Mouse (Mus musculus) myocyte (in vitro differentiated cells): ENCODE data around the gene Wwox. TPM values are rescaled to one million over a fixed set of nuclear protein-coding genes. Genes with fewer than 3 reads are reported as not detected.

ENCODE experiments used
- H3K27me3 ChIP-seq: one replicate; pipeline ENCODE4 v1.6.1; 2011; ENCODE audit not compliant: control insufficient read depth, insufficient read depth, insufficient read length
- H3K36me3 ChIP-seq: one replicate; pipeline ENCODE4 v1.6.1; 2011; ENCODE audit not compliant: control insufficient read depth, insufficient read depth
- H3K4me2 ChIP-seq: one replicate; pipeline ENCODE4 v1.6.1; 2011; ENCODE audit warnings: low read depth, control low read depth
- H3K4me3 ChIP-seq: one replicate; pipeline ENCODE4 v1.5.1; 2011; ENCODE audit warnings: mild to moderate bottlenecking, control low read depth, moderate library complexity
- H3K79me2 ChIP-seq: one replicate; pipeline ENCODE4 v1.6.1; 2011; ENCODE audit not compliant: control insufficient read depth, insufficient read depth
- H3ac ChIP-seq: one replicate; pipeline ENCODE4 v1.6.1; 2011; ENCODE audit not compliant: control insufficient read depth, insufficient read length
- CEBPB ChIP-seq: IDR thresholded peaks from 2 replicates; pipeline ENCODE4 v1.6.1; 2011; ENCODE audit warnings: mild to moderate bottlenecking, moderate library complexity; ENCODE audit not compliant: poor library complexity, insufficient read depth, severe bottlenecking
- E2F4 ChIP-seq: IDR thresholded peaks from one replicate; pipeline ENCODE4 v1.6.1; 2011; ENCODE audit warnings: mild to moderate bottlenecking, control low read depth, moderate library complexity; ENCODE audit not compliant: insufficient read depth
- MAX ChIP-seq: IDR thresholded peaks from one replicate; pipeline ENCODE4 v1.6.1; 2011; ENCODE audit warnings: low read depth, mild to moderate bottlenecking, control low read depth
- MYOD1 ChIP-seq, 3 experiments: IDR thresholded peaks; one replicate each; pipeline ENCODE4 v1.6.1; 2011; ENCODE audit warnings: control low read depth in 2 of 3, low read depth in 2 of 3, mild to moderate bottlenecking in 2 of 3, moderate library complexity in 1 of 3; ENCODE audit not compliant: insufficient read length in 2 of 3, control insufficient read depth in 1 of 3
- MYOG ChIP-seq, 3 experiments: IDR thresholded peaks; one replicate each; pipeline ENCODE4 v1.6.1; 2011; ENCODE audit warnings: control low read depth in 2 of 3, low read depth in 2 of 3, mild to moderate bottlenecking in 2 of 3; ENCODE audit not compliant: insufficient read length in 2 of 3, control insufficient read depth in 1 of 3, insufficient read depth in 1 of 3
- POLR2A ChIP-seq: IDR thresholded peaks from one replicate; pipeline ENCODE4 v1.6.1; 2011; ENCODE audit warnings: low read depth, mild to moderate bottlenecking, control low read depth, moderate library complexity; ENCODE audit not compliant: insufficient read length
- POLR2AphosphoS2 ChIP-seq: IDR thresholded peaks from one replicate; pipeline ENCODE4 v1.6.1; 2011; ENCODE audit warnings: low read depth, control low read depth; ENCODE audit not compliant: insufficient read length
- REST ChIP-seq: IDR thresholded peaks from one replicate; pipeline ENCODE4 v1.6.1; 2011; ENCODE audit warnings: mild to moderate bottlenecking, control low read depth, moderate library complexity; ENCODE audit not compliant: insufficient read depth, insufficient read length
- SRF ChIP-seq: IDR thresholded peaks from one replicate; pipeline ENCODE4 v1.6.1; 2011; ENCODE audit warnings: low read depth; ENCODE audit not compliant: control insufficient read depth, insufficient read length
- TCF12 ChIP-seq: IDR thresholded peaks from one replicate; pipeline ENCODE4 v1.6.1; 2011; ENCODE audit warnings: mild to moderate bottlenecking, control low read depth; ENCODE audit not compliant: poor library complexity, insufficient read depth, severe bottlenecking
- TCF3 ChIP-seq: IDR thresholded peaks from one replicate; pipeline ENCODE4 v1.6.1; 2011; ENCODE audit warnings: low read depth, control low read depth; ENCODE audit not compliant: insufficient read length
- USF1 ChIP-seq: IDR thresholded peaks from one replicate; pipeline ENCODE4 v1.6.1; 2011; ENCODE audit warnings: low read depth, mild to moderate bottlenecking, control low read depth, moderate library complexity
- polyA plus RNA-seq: library from polyadenylated mRNA; unstranded; fragments of >200 nt; fragmentation: generic; extraction: Trizol; gene quantifications from one replicate; pipeline ENCODE4 v1.2.1, GENCODE M21; 2012; ENCODE audit warnings: missing spikeins

Wwox gene
- polyA plus RNA-seq, 1 experiment = 8.6 TPM

DNA sequence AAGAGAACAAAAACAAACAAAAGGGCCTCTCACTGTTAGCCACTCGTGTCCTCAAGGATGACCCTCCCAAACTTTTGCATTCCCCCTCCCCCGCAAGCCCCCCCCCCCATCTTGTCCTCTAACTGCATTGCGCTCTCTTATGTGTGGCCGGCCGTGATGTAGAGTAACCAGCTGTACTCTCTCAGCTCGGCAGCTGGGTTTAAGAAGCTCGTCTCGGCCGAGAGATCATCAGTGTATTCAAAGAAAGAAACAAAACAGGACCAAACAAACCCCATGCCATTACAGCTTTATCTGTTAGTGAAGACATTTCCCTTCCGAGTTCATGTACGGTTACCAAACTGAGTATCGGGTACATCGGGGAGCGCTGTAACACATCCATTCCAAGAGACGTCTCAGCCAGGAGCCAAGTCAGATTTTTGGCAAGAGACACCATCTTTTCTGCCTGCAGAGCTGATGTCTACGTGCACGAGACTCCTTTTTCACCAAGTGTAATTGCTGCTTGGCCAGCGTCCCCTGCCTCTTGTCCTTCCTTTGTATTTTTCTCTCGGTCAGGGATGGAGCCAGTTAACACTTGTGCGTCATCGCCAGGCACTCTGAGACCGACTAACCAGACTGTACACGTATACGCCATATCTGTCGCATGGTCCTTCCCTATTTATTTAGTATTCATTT is 18.8 kb downstream of the Wwox start:
- no peaks in the 10 kb centered on the region for H3K36me3 ChIP-seq
- H3K79me2 ChIP-seq = no peaks in the 10 kb centered on the region
- H3K4me2 ChIP-seq = no peak overlapping the region
- no peak overlapping the region for H3K4me3 ChIP-seq
- no peaks in the 10 kb centered on the region for H3K27me3 ChIP-seq
- TF ChIP-seq REST (no peak), CEBPB (no peak), POLR2A (no peak), MAX (no peak), USF1 (no peak), MYOD1 (IDR thresholded peaks at IDR 0.05; ENCODE audit: control insufficient read depth in 1 of 3, insufficient read length in 2 of 3, low read depth in 2 of 3) (no peak), TCF12 (no peak), TCF3 (no peak), POLR2AphosphoS2 (no peak), E2F4 (no peak), SRF (no peak), MYOG (IDR thresholded peaks at IDR 0.05; ENCODE audit: control insufficient read depth in 1 of 3, insufficient read depth in 1 of 3, insufficient read length in 2 of 3, low read depth in 2 of 3) (no peak)
- no peak overlapping the region for H3ac ChIP-seq

DNA sequence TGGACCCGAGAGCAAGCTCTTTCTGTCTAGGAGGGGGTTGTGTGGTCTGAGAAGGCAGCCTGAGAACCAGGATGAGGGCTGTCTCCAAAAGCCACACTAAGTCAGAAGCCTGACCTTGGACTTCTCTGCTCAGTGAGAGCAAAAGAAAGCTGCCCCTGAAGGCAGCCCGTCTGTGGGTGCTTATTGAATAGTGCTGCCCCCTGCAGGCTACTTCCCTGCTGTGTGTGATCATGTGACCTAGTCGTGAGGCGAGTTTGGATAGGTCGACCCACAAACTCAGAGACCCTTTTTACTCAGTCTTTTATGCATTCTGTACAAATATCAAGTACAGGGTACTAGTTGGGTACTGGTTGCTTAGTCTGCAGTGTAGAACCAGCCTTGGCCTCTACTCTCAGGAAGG is 21.1 kb downstream of the Wwox start:
- Histone ChIP-seq H3K79me2 (no peaks in the 10 kb centered on the region), H3K36me3 (no peaks in the 10 kb centered on the region), H3K4me3 (no peak overlapping the region), H3K27me3 (no peaks in the 10 kb centered on the region), H3K4me2 (no peak overlapping the region), H3ac (no peak overlapping the region)
- TF ChIP-seq USF1 (peak; percentile 47), CEBPB (no peak), MYOD1 (IDR thresholded peaks at IDR 0.05; ENCODE audit: control insufficient read depth in 1 of 3, insufficient read length in 2 of 3, low read depth in 2 of 3) (no peak), POLR2AphosphoS2 (no peak)

DNA sequence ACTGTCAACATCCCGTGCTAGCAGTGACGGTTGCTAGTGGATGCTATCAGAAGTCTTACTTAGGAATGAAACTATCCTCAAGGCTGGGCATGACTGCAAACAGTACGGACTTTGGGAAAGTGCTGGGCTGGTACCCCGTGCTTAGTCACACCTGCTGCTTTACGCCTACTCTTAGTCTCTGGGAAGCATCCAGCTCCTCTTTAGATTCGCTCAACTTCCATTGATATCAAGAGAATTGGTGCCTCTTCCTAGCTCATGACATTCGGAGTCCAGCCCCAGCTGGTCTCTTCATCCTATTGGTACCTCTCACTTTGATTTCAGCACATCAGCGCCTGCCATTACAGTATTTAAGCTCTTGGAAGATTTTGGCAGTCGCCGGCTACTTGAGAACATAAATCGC is 23.1 kb downstream of the Wwox start:
- H3K4me3 ChIP-seq = no peak overlapping the region
- H3K4me2 ChIP-seq = no peak overlapping the region

DNA sequence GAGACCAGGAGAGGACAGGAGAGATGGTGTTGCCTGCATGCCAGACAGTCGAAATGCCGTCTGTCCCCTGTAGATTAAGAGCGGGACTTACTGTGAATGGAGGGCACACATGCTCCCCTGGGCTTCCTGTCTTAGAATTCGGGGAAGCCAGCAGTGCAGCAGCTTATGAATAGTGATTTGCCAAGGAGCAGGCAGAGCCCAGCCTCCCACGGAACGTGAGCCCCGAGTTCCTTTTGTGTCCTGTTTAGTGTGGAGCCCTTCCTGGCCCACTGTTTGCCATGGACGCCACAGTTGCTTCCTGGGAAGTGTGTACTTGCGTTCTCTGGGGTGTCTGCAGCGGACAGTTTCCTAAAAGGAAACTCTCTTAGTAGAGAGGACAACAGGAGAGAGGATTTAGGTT is 23.9 kb downstream of the Wwox start:
- H3K79me2 ChIP-seq = no peaks in the 10 kb centered on the region
- TF ChIP-seq CEBPB = no peak
- H3K27me3 ChIP-seq = no peaks in the 10 kb centered on the region
- no peak overlapping the region for H3ac ChIP-seq
- no peak overlapping the region for H3K4me2 ChIP-seq
- H3K36me3 ChIP-seq = no peaks in the 10 kb centered on the region
- H3K4me3 ChIP-seq = no peak overlapping the region

More for the DNA sequence above, 23.1 kb downstream of the Wwox start:
- Histone ChIP-seq H3K79me2 (no peaks in the 10 kb centered on the region), H3K27me3 (no peaks in the 10 kb centered on the region), H3ac (no peak overlapping the region), H3K36me3 (no peaks in the 10 kb centered on the region)
- TF ChIP-seq POLR2AphosphoS2 (no peak), REST (no peak), MYOD1 (IDR thresholded peaks at IDR 0.05; ENCODE audit: control insufficient read depth in 1 of 3, insufficient read length in 2 of 3, low read depth in 2 of 3) (no peak), CEBPB (no peak), USF1 (no peak), E2F4 (no peak), SRF (no peak), MYOG (IDR thresholded peaks at IDR 0.05; ENCODE audit: control insufficient read depth in 1 of 3, insufficient read depth in 1 of 3, insufficient read length in 2 of 3, low read depth in 2 of 3) (no peak), TCF12 (no peak), TCF3 (no peak), MAX (no peak), POLR2A (no peak)

DNA sequence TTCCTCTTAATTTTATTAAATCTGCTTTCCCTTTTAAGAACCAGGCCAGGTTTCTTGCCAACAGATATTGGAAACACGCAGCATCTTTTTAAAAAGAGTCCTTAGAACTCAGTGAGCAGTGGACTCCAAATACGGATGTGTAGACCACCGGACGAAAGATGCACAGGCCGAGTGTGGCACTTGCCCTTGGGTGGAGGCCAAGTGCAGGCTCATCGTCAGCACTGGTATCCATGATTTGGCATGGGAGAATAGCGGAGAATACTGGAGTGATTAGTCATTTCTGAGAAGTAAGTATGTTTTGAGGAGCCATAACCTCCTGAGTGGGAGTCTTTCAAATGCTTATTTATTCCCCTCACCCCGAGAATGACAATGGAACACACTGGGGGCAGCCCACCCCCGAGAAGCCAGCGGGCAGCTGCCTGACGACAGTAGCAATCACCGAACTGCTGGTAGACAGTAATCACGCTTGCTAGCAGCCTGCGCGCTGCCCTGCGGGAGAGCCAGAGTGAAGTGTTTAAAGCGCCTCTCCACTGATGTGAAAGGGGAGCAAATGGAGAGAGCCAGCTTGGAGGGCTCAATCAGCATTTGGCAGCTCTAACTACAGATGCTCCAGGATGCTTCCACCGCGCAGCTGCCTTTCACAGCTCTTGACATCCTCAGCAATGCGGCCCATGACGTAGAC is 29.2 kb downstream of the Wwox start:
- TF ChIP-seq USF1 = no peak
- TF ChIP-seq TCF3 = no peak
- no peak for TF ChIP-seq MYOD1 (IDR thresholded peaks at IDR 0.05; ENCODE audit: control insufficient read depth in 1 of 3, insufficient read length in 2 of 3, low read depth in 2 of 3)
- no peak for TF ChIP-seq POLR2A
- no peak for TF ChIP-seq REST
- no peak for TF ChIP-seq TCF12
- no peak for TF ChIP-seq MYOG (IDR thresholded peaks at IDR 0.05; ENCODE audit: control insufficient read depth in 1 of 3, insufficient read depth in 1 of 3, insufficient read length in 2 of 3, low read depth in 2 of 3)
- no peak for TF ChIP-seq POLR2AphosphoS2
- TF ChIP-seq SRF = no peak
- no peak for TF ChIP-seq CEBPB
- no peak for TF ChIP-seq MAX
- no peak for TF ChIP-seq E2F4
- Histone ChIP-seq H3K4me3 (no peak overlapping the region), H3K36me3 (no peaks in the 10 kb centered on the region), H3K79me2 (no peaks in the 10 kb centered on the region), H3K27me3 (no peaks in the 10 kb centered on the region), H3ac (no peak overlapping the region), H3K4me2 (no peak overlapping the region)
